Mouse (Mus musculus) erythroblast, embryonic 14.5 days (primary cell): ENCODE results near the gene Klf5.

ENCODE experiments used
- GATA1 ChIP-seq: IDR thresholded peaks from 2 replicates; pipeline ENCODE4 v1.6.1; 2012; ENCODE audit warnings: low read length, inconsistent platforms, mixed read lengths
- TAL1 ChIP-seq: IDR thresholded peaks from 3 replicates; pipeline ENCODE4 v1.6.1; 2012; ENCODE audit warnings: low read length, inconsistent platforms, mixed read lengths

GRCm38 (mm10) chr14:99274056-99274455 is 24.4 kb upstream of the Klf5 start:
- TF ChIP-seq GATA1: no peak
- TF ChIP-seq TAL1: no peak
